Mouse (Mus musculus) hindbrain, embryonic 11.5 days (tissue): ENCODE results near the gene Ndufa10. TPM values are rescaled to one million over a fixed set of nuclear protein-coding genes. Genes with fewer than 3 reads are reported as not detected.

Source experiments
- ATAC-seq: fragments of 200-750 bp; cut with Nextera tagmentation; 2 replicates; pipeline ENCODE4 v1.8.0; 2017; ENCODE audit warnings: mild to moderate bottlenecking, moderate TSS enrichment, moderate library complexity; ENCODE audit not compliant: low FRiP score
- DNase-seq: peaks from one replicate; pipeline ENCODE4 v3.0.0-alpha.2; 2015; ENCODE audit warnings: low spot score
- H3K27ac ChIP-seq: fragments of 300-500 bp; sonication (generic); 2 replicates; pipeline ENCODE4 v1.5.1; 2014; ENCODE audit warnings: mild to moderate bottlenecking, low read depth, low read length
- H3K27me3 ChIP-seq: fragments of 300-500 bp; sonication (generic); 2 replicates; pipeline ENCODE4 v1.6.1; 2014; ENCODE audit warnings: mild to moderate bottlenecking, low read length, moderate library complexity, mixed read lengths; ENCODE audit not compliant: control insufficient read depth, insufficient read depth
- H3K36me3 ChIP-seq: fragments of 300-500 bp; sonication (generic); 2 replicates; pipeline ENCODE4 v1.6.1; 2014; ENCODE audit warnings: mild to moderate bottlenecking, low read length, moderate library complexity, mixed read lengths; ENCODE audit not compliant: control insufficient read depth, insufficient read depth
- H3K4me1 ChIP-seq: fragments of 300-500 bp; sonication (generic); replicated peaks from 2 replicates; pipeline ENCODE4 v1.6.1; 2014; ENCODE audit warnings: low read length, mixed read lengths; ENCODE audit not compliant: control insufficient read depth, insufficient read depth
- H3K4me2 ChIP-seq: fragments of 300-500 bp; sonication (generic); replicated peaks from 2 replicates; pipeline ENCODE4 v1.6.1; 2014; ENCODE audit warnings: mild to moderate bottlenecking, low read depth, low read length
- H3K4me3 ChIP-seq: fragments of 300-500 bp; sonication (generic); 2 replicates; pipeline ENCODE4 v1.5.1; 2014; ENCODE audit warnings: low read depth, low read length
- H3K9ac ChIP-seq: fragments of 300-500 bp; sonication (generic); 2 replicates; pipeline ENCODE4 v1.6.1; 2014; ENCODE audit warnings: low read depth, low read length
- H3K9me3 ChIP-seq: fragments of 300-500 bp; sonication (generic); 2 replicates; pipeline ENCODE4 v1.6.1; 2016; ENCODE audit warnings: low read length; ENCODE audit not compliant: control insufficient read depth
- WGBS: fragments of 180-500 bp; shearing (Covaris S2); extraction: QIAGEN DNeasy Blood & Tissue Kit; methylation state at CpG from one replicate; pipeline ENCODE4 v1.1.7; 2014; 5-methylcytosine and 5-hydroxymethylcytosine counted together
- polyA plus RNA-seq: library from polyadenylated mRNA; unstranded; fragments of >200 nt; fragmentation: Nextera tagmentation; extraction: Ambion mirVana; gene quantifications from 2 replicates; pipeline ENCODE4 v1.2.1, GENCODE M21; 2014

The Ndufa10 gene
- polyA plus RNA-seq, 1 experiment from 2014 or later, result 287 TPM

DNA sequence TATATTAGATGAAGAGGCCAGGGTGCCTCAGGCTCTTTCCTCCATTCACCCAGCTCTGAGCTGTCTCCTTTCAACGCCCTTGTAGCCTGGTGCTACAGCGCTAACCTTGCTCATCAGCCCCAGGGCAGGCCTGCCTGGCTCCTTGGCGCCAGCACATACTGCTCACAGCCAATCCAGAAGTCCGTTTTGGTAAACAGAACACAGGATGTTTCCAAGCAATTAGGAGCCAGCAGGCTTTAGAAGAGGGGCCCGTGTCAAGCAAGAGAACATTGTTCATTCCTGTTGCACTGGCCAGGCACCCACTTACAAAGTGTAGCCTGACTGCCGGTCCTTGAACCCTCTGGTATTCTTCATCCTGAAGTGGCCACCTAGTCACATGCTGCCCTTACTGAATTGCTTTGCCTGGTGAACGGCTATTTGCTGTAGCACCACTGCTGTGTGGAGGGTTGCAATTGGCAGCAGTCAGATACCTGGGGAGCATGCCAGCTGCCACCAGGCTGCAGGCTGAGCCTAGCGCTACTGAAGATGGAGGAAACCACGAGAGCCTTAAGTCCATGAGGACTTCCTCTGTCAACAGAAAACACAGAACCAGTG is 35.9 kb downstream of the Ndufa10 start:
- H3K36me3 ChIP-seq, result no peaks in the 10 kb centered on the region; the same call in 1 of the 2 replicates
- no peaks in the 10 kb centered on the region for H3K9me3 ChIP-seq
- ATAC-seq (no peak), DNase-seq (peak; percentile 13)
- no peak overlapping the region for H3K27ac ChIP-seq
- WGBS, result 64% methylated on average over 9 of the region's 9 CpGs
- no peak overlapping the region for H3K9ac ChIP-seq
- no peak overlapping the region for H3K4me3 ChIP-seq
- H3K4me2 ChIP-seq, result no peak overlapping the region
- no peaks in the 10 kb centered on the region for H3K27me3 ChIP-seq
- H3K4me1 ChIP-seq, result no peaks in the 10 kb centered on the region

DNA sequence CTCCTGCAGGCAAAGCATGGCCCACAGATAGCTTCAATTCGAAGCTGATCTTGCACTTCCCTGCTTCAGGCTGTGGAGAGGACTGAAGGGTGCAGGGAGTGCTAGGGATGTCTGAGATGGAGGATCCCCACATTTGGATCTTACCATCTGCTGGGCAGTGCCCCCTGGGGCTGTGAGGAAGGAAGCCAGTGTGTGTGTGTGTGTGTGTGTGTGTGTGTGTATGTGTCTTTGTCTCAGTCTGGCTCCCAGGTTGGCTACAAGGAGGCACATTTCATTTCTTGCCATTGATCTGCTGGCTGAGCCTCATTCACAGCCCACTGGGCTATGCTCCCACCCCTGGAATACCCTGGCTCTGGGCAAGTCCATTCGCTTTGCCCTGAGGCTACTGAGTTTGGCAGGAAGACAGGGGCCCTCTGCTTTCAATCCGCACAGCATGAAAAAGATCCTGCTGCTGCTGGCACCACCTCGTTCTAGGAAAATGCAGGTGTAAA is 36.8 kb downstream of the Ndufa10 start:
- no peaks in the 10 kb centered on the region for H3K4me1 ChIP-seq
- no peaks in the 10 kb centered on the region for H3K9me3 ChIP-seq
- H3K27me3 ChIP-seq, result no peaks in the 10 kb centered on the region
- no peak overlapping the region for H3K27ac ChIP-seq
- DNase-seq, result no peak
- no peaks in the 10 kb centered on the region; the same call in 1 of the 2 replicates for H3K36me3 ChIP-seq
- no peak overlapping the region for H3K4me3 ChIP-seq
- WGBS, result 63% methylated on average over 4 of the region's 4 CpGs
- H3K4me2 ChIP-seq, result no peak overlapping the region
- ATAC-seq, result no peak
- no peak overlapping the region for H3K9ac ChIP-seq

DNA sequence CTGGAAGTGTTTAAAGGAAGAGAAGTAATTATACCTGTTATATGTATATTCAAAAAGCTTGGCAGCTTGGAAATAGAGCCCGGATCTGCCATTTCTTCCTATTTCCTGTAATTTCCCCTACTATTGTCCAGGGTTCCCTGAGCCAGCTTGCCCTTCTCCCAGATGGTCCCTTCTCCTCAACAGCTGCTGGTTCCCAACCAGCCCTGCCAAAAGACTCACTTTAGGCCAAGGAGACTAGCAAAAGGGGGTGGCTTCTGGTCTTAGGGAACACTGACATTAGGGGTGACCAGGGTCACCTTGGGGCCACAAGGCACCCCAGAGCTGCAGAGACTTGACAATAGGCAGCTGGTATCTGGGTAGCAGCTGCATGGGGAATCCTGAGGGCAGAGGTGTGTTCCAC is 38.7 kb downstream of the Ndufa10 start:
- Histone ChIP-seq H3K27ac (no peak overlapping the region), H3K27me3 (no peaks in the 10 kb centered on the region), H3K4me1 (no peaks in the 10 kb centered on the region), H3K36me3 (no peaks in the 10 kb centered on the region; the same call in 1 of the 2 replicates), H3K4me2 (no peak overlapping the region), H3K9ac (no peak overlapping the region), H3K4me3 (no peak overlapping the region), H3K9me3 (no peaks in the 10 kb centered on the region)
- no peak for DNase-seq
- WGBS, result 91% methylated on average over 1 of the region's 1 CpGs
- no peak for ATAC-seq

DNA sequence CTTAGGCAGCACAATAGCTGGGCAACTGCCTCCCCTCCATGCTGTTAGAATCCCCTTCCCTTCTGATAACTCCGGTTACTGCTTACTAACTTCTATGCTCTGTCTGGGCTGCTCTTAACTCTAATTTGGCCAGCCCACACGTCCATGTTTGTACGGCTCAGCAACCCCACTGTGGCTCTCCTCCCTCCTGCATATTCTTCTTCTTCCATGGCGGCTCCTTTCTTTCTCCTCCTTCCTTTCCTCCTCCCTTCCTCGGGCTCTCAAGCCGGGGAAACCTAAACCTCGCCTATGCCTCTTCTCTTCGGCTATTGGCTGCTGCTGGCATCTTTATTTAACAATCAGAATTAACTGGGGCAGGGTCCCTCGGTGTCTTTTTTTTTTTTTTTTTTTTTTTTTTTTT is 40.9 kb downstream of the Ndufa10 start:
- no peaks in the 10 kb centered on the region for H3K27me3 ChIP-seq
- no peak overlapping the region for H3K27ac ChIP-seq
- no peaks in the 10 kb centered on the region for H3K4me1 ChIP-seq
- H3K9ac ChIP-seq, result no peak overlapping the region
- H3K9me3 ChIP-seq, result no peaks in the 10 kb centered on the region
- no peak overlapping the region for H3K4me3 ChIP-seq
- no peak for DNase-seq
- H3K36me3 ChIP-seq, result no peaks in the 10 kb centered on the region
- H3K4me2 ChIP-seq, result no peak overlapping the region
- WGBS, result 62% methylated on average over 9 of the region's 9 CpGs
- no peak for ATAC-seq

- H3K27ac ChIP-seq, result peak overlapping the region; percentile 51; the same call in 1 of the 2 replicates
- no peaks in the 10 kb centered on the region for H3K9me3 ChIP-seq
- DNase-seq, result peak; percentile 31
- H3K27me3 ChIP-seq, result no peaks in the 10 kb centered on the region
- no peak overlapping the region for H3K4me3 ChIP-seq
- H3K4me1 ChIP-seq, result no peaks in the 10 kb centered on the region
- 32% methylated on average over 4 of the region's 4 CpGs for WGBS
- H3K9ac ChIP-seq, result no peak overlapping the region
- no peaks in the 10 kb centered on the region for H3K36me3 ChIP-seq
- peak; percentile 59; the same call in 1 of the 2 replicates for ATAC-seq
- H3K4me2 ChIP-seq, result no peak overlapping the region
Observed at GRCm38 (mm10) chr1:92432098-92432497, 41.6 kb downstream of the Ndufa10 start.

GRCm38 (mm10) chr1:92431420-92431819 is 42.2 kb downstream of the Ndufa10 start:
- H3K27ac ChIP-seq, result no peak overlapping the region
- no peak overlapping the region for H3K4me3 ChIP-seq
- H3K9ac ChIP-seq, result no peak overlapping the region
- H3K4me2 ChIP-seq, result no peak overlapping the region
- ATAC-seq (no peak), DNase-seq (no peak)
- no peaks in the 10 kb centered on the region for H3K9me3 ChIP-seq
- WGBS, result 68% methylated on average over 3 of the region's 3 CpGs
- H3K36me3 ChIP-seq, result no peaks in the 10 kb centered on the region
- H3K4me1 ChIP-seq, result no peaks in the 10 kb centered on the region
- no peaks in the 10 kb centered on the region for H3K27me3 ChIP-seq

- H3K9ac ChIP-seq, result no peak overlapping the region
- WGBS, result 90% methylated on average over 1 of the region's 1 CpGs
- ATAC-seq (no peak), DNase-seq (no peak)
- no peak overlapping the region for H3K4me3 ChIP-seq
- H3K4me1 ChIP-seq, result no peaks in the 10 kb centered on the region
- no peaks in the 10 kb centered on the region for H3K9me3 ChIP-seq
- H3K27ac ChIP-seq, result no peak overlapping the region
- H3K4me2 ChIP-seq, result no peak overlapping the region
- H3K36me3 ChIP-seq, result no peaks in the 10 kb centered on the region
- H3K27me3 ChIP-seq, result no peaks in the 10 kb centered on the region
Observed at GRCm38 (mm10) chr1:92430991-92431390, 42.7 kb downstream of the Ndufa10 start.

- H3K9me3 ChIP-seq, result no peaks in the 10 kb centered on the region
- no peak overlapping the region for H3K27ac ChIP-seq
Observed at GRCm38 (mm10) chr1:92424714-92425113, 48.9 kb downstream of the Ndufa10 start.

DNA sequence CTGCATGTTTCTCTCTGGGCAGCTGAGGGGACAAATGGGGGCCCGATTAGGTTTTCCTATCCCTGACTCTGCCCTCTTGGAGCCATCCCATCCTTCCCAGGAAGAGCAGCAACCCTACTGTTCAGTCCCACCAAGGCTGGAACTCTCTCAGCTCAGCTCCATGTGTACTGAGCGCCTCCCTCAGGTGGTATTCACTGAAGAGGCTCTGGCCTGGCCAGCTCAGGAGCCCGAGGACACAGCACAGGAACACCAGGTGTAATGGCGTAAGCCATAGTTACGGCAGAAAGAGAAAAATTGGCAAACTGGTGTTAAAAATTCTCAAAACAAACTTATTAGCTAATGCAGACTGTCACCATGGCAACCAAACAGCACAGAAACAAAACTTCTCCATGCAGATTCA is 68.5 kb downstream of the Ndufa10 start:
- H3K27me3 ChIP-seq, result no peaks in the 10 kb centered on the region
- no peak overlapping the region for H3K27ac ChIP-seq
- no peak for ATAC-seq
- H3K4me3 ChIP-seq, result no peak overlapping the region
- 83% methylated on average over 5 of the region's 5 CpGs for WGBS
- H3K9ac ChIP-seq, result no peak overlapping the region
- H3K4me2 ChIP-seq, result no peak overlapping the region
- H3K36me3 ChIP-seq, result no peaks in the 10 kb centered on the region
- no peaks in the 10 kb centered on the region for H3K4me1 ChIP-seq
- H3K9me3 ChIP-seq, result no peaks in the 10 kb centered on the region
- DNase-seq, result no peak

More at GRCm38 (mm10) chr1:92424714-92425113, 48.9 kb downstream of the Ndufa10 start:
- Histone ChIP-seq H3K4me3 (no peak overlapping the region), H3K9ac (no peak overlapping the region), H3K36me3 (no peaks in the 10 kb centered on the region), H3K4me2 (no peak overlapping the region), H3K27me3 (no peaks in the 10 kb centered on the region), H3K4me1 (no peaks in the 10 kb centered on the region; the same call in 1 of the 2 replicates)
- DNase-seq (no peak), ATAC-seq (no peak)
- WGBS, result 65% methylated on average over 7 of the region's 7 CpGs
